Mouse (Mus musculus) CH12.LX (cell line): Measurements from ENCODE around the gene Il17ra. TPM values are rescaled to one million over a fixed set of nuclear protein-coding genes. Genes with fewer than 3 reads are reported as not detected.

Experiments used
- DNase-seq: peaks from one replicate; pipeline ENCODE4 v3.0.0-alpha.2; 2013; ENCODE audit errors: extremely low read depth
- H3K27ac ChIP-seq: 2 replicates; pipeline ENCODE4 v1.5.1; 2012; ENCODE audit warnings: low read depth, mild to moderate bottlenecking, control low read depth, moderate library complexity; ENCODE audit not compliant: insufficient read depth
- H3K27me3 ChIP-seq: replicated peaks from 2 replicates; pipeline ENCODE3; 2012; ENCODE audit warnings: inconsistent platforms
- H3K36me3 ChIP-seq, 2 experiments: replicated peaks in 1 of 2; 2 replicates each; pipeline versions ENCODE3 to v1.6.1; 2012; ENCODE audit warnings: inconsistent platforms in 1 of 2, low read length in 1 of 2, mild to moderate bottlenecking in 1 of 2, mixed read lengths in 1 of 2, moderate library complexity in 1 of 2; ENCODE audit not compliant: control insufficient read depth in 1 of 2, insufficient read depth in 1 of 2
- H3K4me1 ChIP-seq, 2 experiments: 2 replicates each; pipeline ENCODE4 v1.6.1; 2012; ENCODE audit warnings: inconsistent platforms in 1 of 2, moderate library complexity in 1 of 2; ENCODE audit not compliant: insufficient read depth in 2 of 2, control insufficient read depth in 1 of 2
- H3K4me2 ChIP-seq: 2 replicates; pipeline ENCODE4 v1.6.1; 2012; ENCODE audit warnings: low read depth, mild to moderate bottlenecking, control low read depth; ENCODE audit not compliant: poor library complexity, insufficient read depth, severe bottlenecking
- H3K4me3 ChIP-seq, 3 experiments: fragments of 150-350 bp in 1 of 3; sonication (generic) in 1 of 3; replicated peaks in 1 of 3; 2 replicates each; pipeline versions ENCODE3 to v1.5.1; 2011 to 2012; ENCODE audit warnings: low read depth in 2 of 3, low read length in 2 of 3, mild to moderate bottlenecking in 2 of 3, moderate library complexity in 2 of 3, control low read depth in 1 of 3, improper control_type of control experiment in 1 of 3, inconsistent platforms in 1 of 3, mixed read lengths in 1 of 3; ENCODE audit not compliant: poor library complexity in 1 of 3
- H3K79me2 ChIP-seq: replicated peaks from 2 replicates; pipeline ENCODE4 v1.6.1; 2012; ENCODE audit warnings: mild to moderate bottlenecking, moderate library complexity; ENCODE audit not compliant: control insufficient read depth, poor library complexity, insufficient read depth, severe bottlenecking; ENCODE audit errors: extremely low read depth
- H3K9ac ChIP-seq: 2 replicates; pipeline ENCODE4 v1.6.1; 2012; ENCODE audit warnings: low read depth, mild to moderate bottlenecking, control low read depth, moderate library complexity; ENCODE audit not compliant: insufficient read depth
- H3K9me3 ChIP-seq: replicated peaks from 2 replicates; pipeline ENCODE3; 2012; ENCODE audit warnings: low read length, inconsistent platforms, mixed read lengths
- CHD1 ChIP-seq: IDR thresholded peaks from 2 replicates; pipeline ENCODE4 v1.6.1; 2012; ENCODE audit warnings: low read depth, low read length, improper control_type of control experiment, inconsistent platforms
- CHD2 ChIP-seq: IDR thresholded peaks from 2 replicates; pipeline ENCODE4 v1.6.1; 2011; ENCODE audit warnings: low read length, improper control_type of control experiment
- CTCF ChIP-seq, 2 experiments: IDR thresholded peaks in 1 of 2; conservative IDR thresholded peaks in 1 of 2; 2 replicates each; pipeline ENCODE4 v1.5.1; 2011 to 2012; ENCODE audit warnings: low read depth in 2 of 2, low read length in 2 of 2, improper control_type of control experiment in 1 of 2, inconsistent platforms in 1 of 2, mild to moderate bottlenecking in 1 of 2, moderate library complexity in 1 of 2
- E2F4 ChIP-seq: IDR thresholded peaks from 2 replicates; pipeline ENCODE4 v1.6.1; 2011; ENCODE audit warnings: low read depth, low read length, improper control_type of control experiment; ENCODE audit not compliant: insufficient replicate concordance
- ELF1 ChIP-seq: IDR thresholded peaks from 2 replicates; pipeline ENCODE4 v1.6.1; 2014; ENCODE audit warnings: low read depth, mild to moderate bottlenecking, inconsistent platforms, low read length, improper control_type of control experiment
- EP300 ChIP-seq: IDR thresholded peaks from 2 replicates; pipeline ENCODE4 v1.6.1; 2011; ENCODE audit warnings: low read length, improper control_type of control experiment
- ETS1 ChIP-seq: conservative IDR thresholded peaks from 2 replicates; pipeline ENCODE4 v1.6.1; 2012; ENCODE audit warnings: low read depth, mild to moderate bottlenecking, inconsistent platforms, low read length, improper control_type of control experiment, moderate library complexity
- GABPA ChIP-seq: IDR thresholded peaks from 2 replicates; pipeline ENCODE4 v1.6.1; 2012; ENCODE audit warnings: low read depth, low read length, improper control_type of control experiment, inconsistent platforms; ENCODE audit not compliant: insufficient replicate concordance
- HCFC1 ChIP-seq: IDR thresholded peaks from 2 replicates; pipeline ENCODE4 v1.6.1; 2012; ENCODE audit warnings: low read depth, mild to moderate bottlenecking, inconsistent platforms, low read length, improper control_type of control experiment
- MAFK ChIP-seq: IDR thresholded peaks from 2 replicates; pipeline ENCODE4 v1.6.1; 2011; ENCODE audit warnings: low read length, improper control_type of control experiment; ENCODE audit not compliant: insufficient replicate concordance
- MAX ChIP-seq: IDR thresholded peaks from 2 replicates; pipeline ENCODE4 v1.6.1; 2011; ENCODE audit warnings: low read length, improper control_type of control experiment
- MAZ ChIP-seq: IDR thresholded peaks from 2 replicates; pipeline ENCODE4 v1.6.1; 2012; ENCODE audit warnings: low read depth, mild to moderate bottlenecking, inconsistent platforms, low read length, improper control_type of control experiment, moderate library complexity
- MXI1 ChIP-seq: IDR thresholded peaks from 2 replicates; pipeline ENCODE4 v1.6.1; 2011; ENCODE audit warnings: mild to moderate bottlenecking, low read depth, low read length, improper control_type of control experiment
- MYC ChIP-seq: IDR thresholded peaks from 2 replicates; pipeline ENCODE4 v1.6.1; 2011; ENCODE audit warnings: low read depth, mild to moderate bottlenecking, improper control_type of control experiment, low read length
- NRF1 ChIP-seq: IDR thresholded peaks from 2 replicates; pipeline ENCODE4 v1.6.1; 2014; ENCODE audit warnings: low read depth, mild to moderate bottlenecking, inconsistent platforms, low read length, improper control_type of control experiment, moderate library complexity
- POLR2A ChIP-seq: IDR thresholded peaks from 2 replicates; pipeline ENCODE4 v1.6.1; 2011; ENCODE audit warnings: low read depth, mild to moderate bottlenecking, improper control_type of control experiment, low read length
- POLR2AphosphoS2 ChIP-seq: IDR thresholded peaks from 2 replicates; pipeline ENCODE4 v1.6.1; 2011; ENCODE audit warnings: low read depth, low read length, improper control_type of control experiment
- RAD21 ChIP-seq: IDR thresholded peaks from 2 replicates; pipeline ENCODE4 v1.6.1; 2011; ENCODE audit warnings: low read depth, mild to moderate bottlenecking, low read length, improper control_type of control experiment, moderate library complexity
- SMC3 ChIP-seq: IDR thresholded peaks from 2 replicates; pipeline ENCODE4 v1.6.1; 2011; ENCODE audit warnings: low read depth, low read length, improper control_type of control experiment
- TBP ChIP-seq: conservative IDR thresholded peaks from 2 replicates; pipeline ENCODE4 v1.6.1; 2011; ENCODE audit warnings: low read depth, low read length, improper control_type of control experiment
- UBTF ChIP-seq: IDR thresholded peaks from 2 replicates; pipeline ENCODE4 v1.6.1; 2012; ENCODE audit warnings: low read depth, mild to moderate bottlenecking, inconsistent platforms, low read length, improper control_type of control experiment, moderate library complexity
- ZC3H11A ChIP-seq: IDR thresholded peaks from 2 replicates; pipeline ENCODE4 v1.6.1; 2012; ENCODE audit warnings: low read depth, mild to moderate bottlenecking, inconsistent platforms, low read length, improper control_type of control experiment
- ZNF384 ChIP-seq: IDR thresholded peaks from 2 replicates; pipeline ENCODE4 v1.6.1; 2012; ENCODE audit warnings: low read depth, low read length, improper control_type of control experiment, inconsistent platforms
- dilution Hi-C: fragments of 300-500 bp; cut with MboI; formaldehyde crosslinking; loops from 2 replicates; pipeline ENCODE4 v1.14.3; 2020; ENCODE audit warnings: low sequenced_read_pairs; ENCODE audit not compliant: extremely low pct_unique_long_range_greater_than_20kb, extremely low pct_ligation_motif_present
- in situ Hi-C: fragments of 300-500 bp; cut with MboI; formaldehyde crosslinking; loops from 3 replicates; pipeline ENCODE4 v1.14.3; 2019; ENCODE audit warnings: low sequenced_read_pairs, low pct_ligation_motif_present, low pct_unique_long_range_greater_than_20kb, mixed read lengths
- polyA plus RNA-seq: library from polyadenylated mRNA; unstranded; fragments of >175 nt; gene quantifications from 2 replicates; pipeline ENCODE4 v1.2.1, GENCODE M21; 2012; ENCODE audit warnings: low read depth; ENCODE audit not compliant: insufficient read length
- total RNA-seq, 2 experiments: library from RNA; depleted of rRNA; stranded (reverse); fragments of 300-350 nt in 1 of 2; fragments of >200 nt in 1 of 2; gene quantifications; 2 replicates each; pipeline ENCODE4 v1.2.3; 2012 to 2014

Gene Il17ra
- total and polyA plus RNA-seq, 3 experiments: 13.6 to 23.9 (median 14.0) TPM

- in situ Hi-C loops (no loop called here), dilution Hi-C loops (no loop called here)
- no peaks in the 10 kb centered on the region for H3K27me3 ChIP-seq
- peaks cover 4 to 19% of the 10 kb centered on the region in 2 experiments for H3K4me1 ChIP-seq
- H3K79me2 ChIP-seq: no peaks in the 10 kb centered on the region; the same call in 1 of the 2 replicates
- peaks cover 42 to 63% of the 10 kb centered on the region in 2 experiments for H3K36me3 ChIP-seq
- no peak overlapping the region for H3K4me2 ChIP-seq
- H3K9me3 ChIP-seq: no peaks in the 10 kb centered on the region
- no peak for TF ChIP-seq POLR2A
- TF ChIP-seq RAD21: no peak
- no peak for TF ChIP-seq EP300
- H3K9ac ChIP-seq: no peak overlapping the region
- H3K4me3 ChIP-seq: no peak overlapping the region
- no peak for DNase-seq
- no peak overlapping the region for H3K27ac ChIP-seq
These were observed 61.7 kb downstream of the Il17ra start for GRCm38 (mm10) chr6:120524796-120525195.

- Histone ChIP-seq H3K9ac (no peak overlapping the region), H3K27me3 (no peaks in the 10 kb centered on the region), H3K27ac (no peak overlapping the region), H3K4me1 (peaks cover 7 to 29% of the 10 kb centered on the region in 2 experiments), H3K4me3 (no peak overlapping the region), H3K4me2 (no peak overlapping the region), H3K9me3 (no peaks in the 10 kb centered on the region), H3K79me2 (no peaks in the 10 kb centered on the region; the same call in none of the 2 replicates), H3K36me3 (peaks cover 8 to 24% of the 10 kb centered on the region in 2 experiments)
- TF ChIP-seq HCFC1: no peak
- peak; percentile 39; the same call in 1 of the 2 replicates for TF ChIP-seq ZNF384
- TF ChIP-seq MXI1: no peak
- no peak for TF ChIP-seq NRF1
- no peak for DNase-seq
- in situ Hi-C loops (no loop called here), dilution Hi-C loops (no loop called here)
These were observed 66.1 kb downstream of the Il17ra start for GRCm38 (mm10) chr6:120529123-120529522.

GRCm38 (mm10) chr6:120531020-120531965, 68.2 kb downstream of the Il17ra start, which contains the start of gene Hdhd5:
TSS of gene Hdhd5 (minus strand) at chr6:120531319.
- H3K9me3 ChIP-seq: no peaks in the 10 kb centered on the region
- DNase-seq: peak; percentile 86
- no peaks in the 10 kb centered on the region; the same call in 1 of the 2 replicates for H3K79me2 ChIP-seq
- H3K4me3 ChIP-seq: peak within 1 kb of the TSS; percentile 88 to 98 (median 97)
- peak within 1 kb of the TSS; percentile 77 for H3K4me2 ChIP-seq
- H3K36me3 ChIP-seq: peaks cover 2 to 12% of the 10 kb centered on the region in 2 experiments
- H3K27ac ChIP-seq: no peak within 1 kb of the TSS
- peaks cover 7 to 29% of the 10 kb centered on the region in 2 experiments for H3K4me1 ChIP-seq
- no peaks in the 10 kb centered on the region for H3K27me3 ChIP-seq
- in situ Hi-C loops: loop anchor here (10.0 kb wide), 2 partner anchors 144 to 224 kb away; no protein-coding TSS in a partner anchor
- dilution Hi-C loops: no loop called here
- H3K9ac ChIP-seq: peak within 1 kb of the TSS; percentile 78
- TF ChIP-seq E2F4 (no peak), TBP (no peak), RAD21 (no peak; the same call in 1 of the 2 replicates), UBTF (peak; percentile 64; the same call in 1 of the 2 replicates), MAX (peak; percentile 45; the same call in 1 of the 2 replicates), MAFK (no peak), SMC3 (no peak), POLR2AphosphoS2 (peak; percentile 30; the same call in 1 of the 2 replicates), CHD1 (no peak; the same call in 1 of the 2 replicates), ETS1 (no peak), MYC (0 out of 2 replicates have a peak, but pooled peaks have one; percentile 15), ZNF384 (no peak), CHD2 (no peak; the same call in 1 of the 2 replicates), ZC3H11A (no peak), CTCF (conservative IDR thresholded peaks at IDR 0.05 in 1 of 2, IDR thresholded peaks at IDR 0.05 in 1 of 2; ENCODE audit: low read depth in 2 of 2, low read length in 2 of 2) (no peak), ELF1 (peak; percentile 76), MAZ (peak; percentile 82; the same call in 1 of the 2 replicates), GABPA (no peak), POLR2A (peak; percentile 94)
